Mouse (Mus musculus): ENCODE data around the gene Nckap5l. TPM values are rescaled to one million over a fixed set of nuclear protein-coding genes. Genes with fewer than 3 reads are reported as not detected.
A peak's percentile ranks its signal among the peaks of the same experiment; 100 is the strongest.

Nckap5l gene
- total and polyA plus RNA-seq, 3 experiments, result 0.75 to 6.6 (median 0.89) TPM

DNA sequence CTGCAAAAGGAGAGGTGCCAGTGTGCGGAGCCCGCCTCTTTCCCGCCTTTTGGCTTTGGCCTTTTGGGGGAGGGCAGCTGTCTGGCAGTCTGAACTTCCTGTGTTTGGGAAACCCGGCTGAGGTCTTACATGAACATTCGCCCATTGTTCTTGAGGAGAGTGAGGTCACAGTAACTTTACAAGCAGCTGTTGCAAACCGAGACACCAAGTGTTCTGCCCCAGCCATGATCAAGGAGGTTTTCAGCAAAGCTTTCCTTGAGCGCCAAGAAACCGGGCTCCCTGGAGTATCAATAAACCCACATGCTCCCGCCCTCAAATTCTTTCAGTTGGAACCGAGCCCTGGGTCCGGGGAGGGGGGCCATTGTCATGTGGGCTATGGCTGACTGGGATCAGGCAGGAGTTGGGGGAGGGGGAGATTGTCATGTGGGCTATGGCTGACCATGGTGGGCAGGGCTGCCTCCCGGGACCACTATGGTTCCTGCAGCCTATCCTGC lies 37.0 kb downstream of the Nckap5l start:
- dilution Hi-C loops (cut with MboI; ENCODE audit: extremely low pct_ligation_motif_present, extremely low pct_unique_long_range_greater_than_20kb, low sequenced_read_pairs), result no loop called here
- H3K9ac ChIP-seq (ENCODE audit: insufficient read depth, low read depth), result no peak overlapping the region
- no peak for DNase-seq (ENCODE audit: extremely low read depth)
- H3K9me3 ChIP-seq (replicated peaks; ENCODE audit: low read length), result no peaks in the 10 kb centered on the region
- H3K27ac ChIP-seq (ENCODE audit: insufficient read depth, low read depth), result no peak overlapping the region
- no peaks in the 10 kb centered on the region for H3K79me2 ChIP-seq (replicated peaks; ENCODE audit: control insufficient read depth, extremely low read depth, insufficient read depth, poor library complexity, severe bottlenecking)
- in situ Hi-C loops (cut with MboI; ENCODE audit: low pct_ligation_motif_present, low pct_unique_long_range_greater_than_20kb, low sequenced_read_pairs), result loop anchor here (5.0 kb wide), 1 partner anchor 47 kb away; no protein-coding TSS in a partner anchor
- no peaks in the 10 kb centered on the region for H3K27me3 ChIP-seq (replicated peaks)
- H3K4me2 ChIP-seq (ENCODE audit: insufficient read depth, low read depth, poor library complexity, severe bottlenecking), result no peak overlapping the region
- H3K4me3 ChIP-seq (replicated peaks in 1 of 3; ENCODE audit: low read depth in 2 of 3, low read length in 2 of 3, poor library complexity in 1 of 3), result no peak overlapping the region
- peaks cover 8 to 22% of the 10 kb centered on the region in 2 experiments for H3K4me1 ChIP-seq (ENCODE audit: control insufficient read depth in 1 of 2, insufficient read depth in 2 of 2)
- H3K36me3 ChIP-seq (replicated peaks in 1 of 2; ENCODE audit: control insufficient read depth in 1 of 2, insufficient read depth in 1 of 2, low read length in 1 of 2), result peaks cover 0 to 34% of the 10 kb centered on the region in 2 experiments
- TF ChIP-seq HCFC1 (IDR thresholded peaks at IDR 0.05; ENCODE audit: low read depth, low read length) (no peak), MAZ (IDR thresholded peaks at IDR 0.05; ENCODE audit: low read depth, low read length) (no peak)

DNA sequence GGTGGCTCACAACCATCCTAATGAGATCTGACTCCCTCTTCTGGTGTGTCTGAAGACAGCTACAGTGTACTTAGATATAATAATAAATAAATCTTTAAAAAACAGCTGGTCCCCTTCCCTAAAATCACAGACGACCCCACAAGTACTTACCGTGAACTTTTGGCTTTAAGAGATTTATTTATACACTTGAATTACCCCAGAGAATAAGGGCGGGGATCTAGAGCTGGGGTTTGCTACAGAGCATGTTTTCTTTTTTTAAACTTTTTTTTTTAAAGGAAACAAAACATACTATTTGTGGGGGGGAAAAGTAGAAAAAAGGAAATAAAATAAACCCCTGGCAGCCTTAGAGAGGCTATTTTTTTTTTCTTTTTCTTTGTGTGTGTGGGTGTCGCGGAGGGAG lies 37.4 kb downstream of the Nckap5l start:
- Histone ChIP-seq H3K79me2 (replicated peaks; ENCODE audit: control insufficient read depth, extremely low read depth, insufficient read depth, poor library complexity, severe bottlenecking) (no peaks in the 10 kb centered on the region), H3K27me3 (replicated peaks) (no peaks in the 10 kb centered on the region), H3K27ac (ENCODE audit: insufficient read depth, low read depth) (no peak overlapping the region), H3K36me3 (replicated peaks in 1 of 2; ENCODE audit: control insufficient read depth in 1 of 2, insufficient read depth in 1 of 2, low read length in 1 of 2) (peaks cover 0 to 30% of the 10 kb centered on the region in 2 experiments), H3K4me2 (ENCODE audit: insufficient read depth, low read depth, poor library complexity, severe bottlenecking) (no peak overlapping the region), H3K4me1 (ENCODE audit: control insufficient read depth in 1 of 2, insufficient read depth in 2 of 2) (peaks cover 8 to 22% of the 10 kb centered on the region in 2 experiments), H3K9me3 (replicated peaks; ENCODE audit: low read length) (no peaks in the 10 kb centered on the region), H3K4me3 (replicated peaks in 1 of 3; ENCODE audit: low read depth in 2 of 3, low read length in 2 of 3, poor library complexity in 1 of 3) (no peak overlapping the region), H3K9ac (ENCODE audit: insufficient read depth, low read depth) (no peak overlapping the region)
- dilution Hi-C loops (cut with MboI; ENCODE audit: extremely low pct_ligation_motif_present, extremely low pct_unique_long_range_greater_than_20kb, low sequenced_read_pairs), result no loop called here
- in situ Hi-C loops (cut with MboI; ENCODE audit: low pct_ligation_motif_present, low pct_unique_long_range_greater_than_20kb, low sequenced_read_pairs), result loop anchor here (5.0 kb wide), 1 partner anchor 47 kb away; no protein-coding TSS in a partner anchor
- no peak for TF ChIP-seq JUN (IDR thresholded peaks at IDR 0.05; ENCODE audit: insufficient read depth, low read depth, low read length)
- no peak for TF ChIP-seq MAFK (IDR thresholded peaks at IDR 0.05; ENCODE audit: insufficient replicate concordance, low read length)
- no peak for TF ChIP-seq USF2 (conservative IDR thresholded peaks at IDR 0.05; ENCODE audit: low read depth, low read length)
- TF ChIP-seq MAX (IDR thresholded peaks at IDR 0.05; ENCODE audit: low read length), result no peak
- TF ChIP-seq PAX5 (IDR thresholded peaks at IDR 0.05; ENCODE audit: low read length), result no peak
- TF ChIP-seq EP300 (IDR thresholded peaks at IDR 0.05; ENCODE audit: low read length), result no peak
- TF ChIP-seq CHD2 (IDR thresholded peaks at IDR 0.05; ENCODE audit: low read length), result no peak
- no peak for DNase-seq (ENCODE audit: extremely low read depth)

DNA sequence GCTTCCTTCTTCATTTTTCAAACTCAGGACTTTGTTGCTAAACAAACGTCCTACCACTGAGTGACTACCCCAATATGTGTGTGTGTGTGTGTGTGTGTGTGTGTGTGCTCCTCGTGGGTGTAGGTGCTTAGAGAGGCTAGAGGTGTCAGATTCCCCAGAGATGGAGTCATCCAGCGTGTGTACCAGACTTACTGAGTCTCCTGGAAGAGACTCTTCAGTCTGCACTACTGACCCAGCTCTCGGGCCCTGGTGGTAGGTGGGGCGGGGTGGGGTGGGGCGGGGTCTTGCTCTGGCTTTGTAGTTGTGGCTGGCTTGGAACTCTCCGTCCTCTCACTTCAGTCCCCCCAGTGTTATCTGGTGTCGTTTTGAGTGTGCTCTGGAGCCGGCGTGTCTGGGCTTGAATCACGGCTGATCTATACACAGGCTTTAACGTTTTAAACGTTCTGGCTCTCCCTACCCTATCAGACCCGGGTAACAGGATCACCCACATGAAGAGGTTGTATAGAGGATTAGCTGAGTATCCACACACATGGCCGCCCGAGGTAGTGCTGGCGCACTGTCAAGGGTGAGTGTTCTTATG lies 39.8 kb downstream of the Nckap5l start:
- in situ Hi-C loops (cut with MboI; ENCODE audit: low pct_ligation_motif_present, low pct_unique_long_range_greater_than_20kb, low sequenced_read_pairs), result no loop called here
- no peak for TF ChIP-seq ZMIZ1 (IDR thresholded peaks at IDR 0.05; ENCODE audit: low read depth, low read length)
- TF ChIP-seq POLR2A (IDR thresholded peaks at IDR 0.05; ENCODE audit: low read depth, low read length), result peak; percentile 50; the same call in 1 of the 2 replicates
- TF ChIP-seq IRF4 (IDR thresholded peaks at IDR 0.05; ENCODE audit: low read depth, low read length), result peak; percentile 86
- TF ChIP-seq CHD1 (IDR thresholded peaks at IDR 0.05; ENCODE audit: low read depth, low read length), result peak; percentile 84; the same call in 1 of the 2 replicates
- no peak for DNase-seq (ENCODE audit: extremely low read depth)
- Histone ChIP-seq H3K36me3 (replicated peaks in 1 of 2; ENCODE audit: control insufficient read depth in 1 of 2, insufficient read depth in 1 of 2, low read length in 1 of 2) (peaks cover 0 to 15% of the 10 kb centered on the region in 2 experiments), H3K4me3 (replicated peaks in 1 of 3; ENCODE audit: low read depth in 2 of 3, low read length in 2 of 3, poor library complexity in 1 of 3) (no peak overlapping the region), H3K27me3 (replicated peaks) (no peaks in the 10 kb centered on the region), H3K27ac (ENCODE audit: insufficient read depth, low read depth) (no peak overlapping the region), H3K4me2 (ENCODE audit: insufficient read depth, low read depth, poor library complexity, severe bottlenecking) (no peak overlapping the region), H3K9me3 (replicated peaks; ENCODE audit: low read length) (no peaks in the 10 kb centered on the region), H3K79me2 (replicated peaks; ENCODE audit: control insufficient read depth, extremely low read depth, insufficient read depth, poor library complexity, severe bottlenecking) (no peaks in the 10 kb centered on the region), H3K4me1 (ENCODE audit: control insufficient read depth in 1 of 2, insufficient read depth in 2 of 2) (peaks cover 8 to 22% of the 10 kb centered on the region in 2 experiments), H3K9ac (ENCODE audit: insufficient read depth, low read depth) (no peak overlapping the region)
- dilution Hi-C loops (cut with MboI; ENCODE audit: extremely low pct_ligation_motif_present, extremely low pct_unique_long_range_greater_than_20kb, low sequenced_read_pairs), result no loop called here
